Mouse (Mus musculus) heart, postnatal 0 days (tissue): ENCODE data around the gene Gm826. TPM values are rescaled to one million over a fixed set of nuclear protein-coding genes. Genes with fewer than 3 reads are reported as not detected.

Experiments
- ATAC-seq: fragments of 200-750 bp; cut with Nextera tagmentation; 2 replicates; pipeline ENCODE4 v1.8.0; 2017; ENCODE audit warnings: low read depth, moderate number of reproducible peaks, moderate library complexity; ENCODE audit not compliant: insufficient read depth
- DNase-seq: peaks from one replicate; pipeline ENCODE4 v3.0.0-alpha.2; 2016; ENCODE audit warnings: low spot score
- H3K27ac ChIP-seq: fragments of 300-500 bp; sonication (generic); 2 replicates; pipeline ENCODE4 v1.5.1; 2014; ENCODE audit warnings: low read depth, mild to moderate bottlenecking
- H3K27me3 ChIP-seq: fragments of 300-500 bp; sonication (generic); 2 replicates; pipeline ENCODE4 v1.6.1; 2014; ENCODE audit warnings: low read length, mixed read lengths; ENCODE audit not compliant: control insufficient read depth, insufficient read depth
- H3K36me3 ChIP-seq: fragments of 300-500 bp; sonication (generic); replicated peaks from 2 replicates; pipeline ENCODE4 v1.6.1; 2014; ENCODE audit warnings: low read length, mixed read lengths; ENCODE audit not compliant: control insufficient read depth, insufficient read depth
- H3K4me1 ChIP-seq: fragments of 300-500 bp; sonication (generic); 2 replicates; pipeline ENCODE4 v1.6.1; 2014; ENCODE audit warnings: antibody characterized with exemption; ENCODE audit not compliant: control insufficient read depth, insufficient read depth
- H3K4me2 ChIP-seq: fragments of 300-500 bp; sonication (generic); 2 replicates; pipeline ENCODE4 v1.6.1; 2014; ENCODE audit warnings: low read depth, mild to moderate bottlenecking, low read length, moderate library complexity
- H3K4me3 ChIP-seq: fragments of 300-500 bp; sonication (generic); 2 replicates; pipeline ENCODE4 v1.5.1; 2014; ENCODE audit warnings: low read depth, low read length
- H3K9ac ChIP-seq: fragments of 300-500 bp; sonication (generic); replicated peaks from 2 replicates; pipeline ENCODE4 v1.6.1; 2014; ENCODE audit warnings: low read depth, low read length, mixed read lengths
- H3K9me3 ChIP-seq: fragments of 300-500 bp; sonication (generic); replicated peaks from 2 replicates; pipeline ENCODE4 v1.6.1; 2016; ENCODE audit warnings: low read length; ENCODE audit not compliant: control insufficient read depth
- CTCF ChIP-seq: IDR thresholded peaks from 2 replicates; pipeline ENCODE4 v1.5.1; 2016; ENCODE audit warnings: antibody characterized with exemption, control low read depth, low read depth
- EP300 ChIP-seq: IDR thresholded peaks from 2 replicates; pipeline ENCODE4 v1.6.1; 2016; ENCODE audit warnings: antibody characterized with exemption, low read depth
- WGBS: fragments of 180-500 bp; shearing (Covaris S2); extraction: QIAGEN DNeasy Blood & Tissue Kit; methylation state at CpG from one replicate; pipeline ENCODE4 v1.1.7; 2014; 5-methylcytosine and 5-hydroxymethylcytosine counted together
- polyA plus RNA-seq: library from polyadenylated mRNA; unstranded; fragments of >200 nt; fragmentation: Nextera tagmentation; extraction: Ambion mirVana; gene quantifications from 2 replicates; pipeline ENCODE4 v1.2.1, GENCODE M21; 2015
- total RNA-seq: library from RNA; depleted of rRNA; stranded (reverse); fragments of >200 nt; gene quantifications from 2 replicates; pipeline ENCODE4 v1.2.3, GENCODE M21; 2014; ENCODE audit warnings: low replicate concordance

Gm826 gene
- total and polyA plus RNA-seq, 2 experiments from 2014 or later = 1.5 to 8.9 TPM

GRCm38 (mm10) chr2:160360234-160360874, 26.4 kb upstream of the Gm826 start:
- no peak for TF ChIP-seq EP300
- no peak for TF ChIP-seq CTCF
- Histone ChIP-seq H3K27me3 (peaks cover 62% of the 10 kb centered on the region), H3K4me3 (no peak overlapping the region), H3K36me3 (no peaks in the 10 kb centered on the region), H3K9ac (no peak overlapping the region), H3K4me1 (0 out of 2 replicates have a peak, but pooled peaks cover 6% of the 10 kb centered on the region), H3K27ac (no peak overlapping the region), H3K4me2 (no peak overlapping the region), H3K9me3 (no peaks in the 10 kb centered on the region)
- DNase-seq (no peak), ATAC-seq (no peak)
- 37% methylated on average over 8 of the region's 8 CpGs for WGBS

GRCm38 (mm10) chr2:160358896-160359295, 24.9 kb upstream of the Gm826 start:
- Histone ChIP-seq H3K27ac (no peak overlapping the region), H3K4me3 (no peak overlapping the region), H3K27me3 (peaks cover 66% of the 10 kb centered on the region), H3K9ac (no peak overlapping the region), H3K4me1 (no peaks in the 10 kb centered on the region), H3K36me3 (no peaks in the 10 kb centered on the region), H3K9me3 (no peaks in the 10 kb centered on the region), H3K4me2 (no peak overlapping the region)
- WGBS = 4% methylated on average over 4 of the region's 4 CpGs
- TF ChIP-seq EP300 = no peak
- TF ChIP-seq CTCF = no peak
- DNase-seq = no peak
- ATAC-seq = no peak

DNA sequence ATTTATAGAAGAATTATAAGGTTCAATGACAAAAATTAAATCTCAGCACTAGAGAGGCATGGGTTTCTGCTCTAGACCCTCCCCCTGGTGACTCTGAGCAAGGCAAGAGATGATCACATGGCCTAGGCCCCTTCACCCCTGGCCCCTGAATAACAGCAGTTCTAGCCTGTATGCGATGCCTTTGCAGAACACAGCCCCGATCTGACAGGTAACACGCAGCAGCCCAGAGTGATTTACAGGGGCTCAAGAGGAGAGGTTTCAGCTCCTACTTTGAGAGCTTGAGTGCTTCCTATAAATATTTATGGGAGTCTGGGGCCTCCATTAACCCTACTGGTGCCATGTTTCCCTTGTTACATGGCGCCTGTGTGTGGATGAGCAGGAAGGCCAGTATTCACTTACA, 23.5 kb upstream of the Gm826 start:
- ATAC-seq = no peak
- H3K4me2 ChIP-seq = no peak overlapping the region
- H3K9me3 ChIP-seq = no peaks in the 10 kb centered on the region
- 66% methylated on average over 4 of the region's 4 CpGs for WGBS
- TF ChIP-seq CTCF (no peak), EP300 (no peak)
- no peak overlapping the region for H3K27ac ChIP-seq
- no peak overlapping the region for H3K9ac ChIP-seq
- H3K27me3 ChIP-seq = peaks cover 55% of the 10 kb centered on the region
- no peak overlapping the region for H3K4me3 ChIP-seq
- H3K36me3 ChIP-seq = no peaks in the 10 kb centered on the region
- H3K4me1 ChIP-seq = no peaks in the 10 kb centered on the region
- no peak for DNase-seq

DNA sequence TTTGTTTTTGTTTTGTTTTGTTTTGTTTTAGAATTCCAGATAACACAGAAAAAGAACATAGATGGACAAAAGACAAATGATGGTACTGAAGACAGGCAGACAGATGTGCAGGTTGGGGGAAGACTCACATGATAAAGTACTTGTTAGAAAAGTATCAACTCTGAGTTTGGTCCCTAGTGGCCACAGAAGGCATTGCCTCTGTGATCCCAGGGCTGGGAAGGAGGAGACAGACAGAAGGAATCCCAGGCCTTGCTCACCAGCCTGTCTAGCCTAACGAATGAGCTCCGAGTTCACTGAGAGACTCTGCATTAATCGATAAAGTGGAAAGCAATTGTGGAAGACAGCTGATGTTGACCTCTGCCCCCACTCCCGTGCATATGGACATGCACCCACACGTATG, 22.2 kb upstream of the Gm826 start:
- Histone ChIP-seq H3K9me3 (no peaks in the 10 kb centered on the region), H3K27ac (no peak overlapping the region), H3K27me3 (peaks cover 42% of the 10 kb centered on the region), H3K4me2 (no peak overlapping the region), H3K4me1 (peaks cover 4% of the 10 kb centered on the region; the same call in 1 of the 2 replicates), H3K36me3 (no peaks in the 10 kb centered on the region), H3K4me3 (no peak overlapping the region), H3K9ac (no peak overlapping the region)
- TF ChIP-seq EP300 (no peak), CTCF (peak; percentile 45)
- ATAC-seq (no peak), DNase-seq (no peak)
- 46% methylated on average over 5 of the region's 5 CpGs for WGBS

- WGBS = 52% methylated on average over 2 of the region's 2 CpGs
These were observed 20.4 kb upstream of the Gm826 start for GRCm38 (mm10) chr2:160354319-160354718.

GRCm38 (mm10) chr2:160353581-160353980, 19.6 kb upstream of the Gm826 start:
- Histone ChIP-seq H3K36me3 (no peaks in the 10 kb centered on the region), H3K4me2 (no peak overlapping the region), H3K27ac (no peak overlapping the region), H3K4me3 (no peak overlapping the region), H3K9me3 (no peaks in the 10 kb centered on the region), H3K27me3 (peaks cover 17% of the 10 kb centered on the region), H3K9ac (no peak overlapping the region), H3K4me1 (peaks cover 5% of the 10 kb centered on the region; the same call in 1 of the 2 replicates)
- no peak for TF ChIP-seq CTCF
- TF ChIP-seq EP300 = no peak
- WGBS = 54% methylated on average over 2 of the region's 2 CpGs
- ATAC-seq = no peak
- no peak for DNase-seq

More at GRCm38 (mm10) chr2:160354319-160354718, 20.4 kb upstream of the Gm826 start:
- ATAC-seq (no peak), DNase-seq (no peak)
- no peak overlapping the region for H3K27ac ChIP-seq
- H3K27me3 ChIP-seq = peaks cover 24% of the 10 kb centered on the region
- H3K9me3 ChIP-seq = no peaks in the 10 kb centered on the region
- H3K36me3 ChIP-seq = no peaks in the 10 kb centered on the region
- H3K4me3 ChIP-seq = no peak overlapping the region
- no peak for TF ChIP-seq EP300
- no peak for TF ChIP-seq CTCF
- H3K4me2 ChIP-seq = no peak overlapping the region
- H3K4me1 ChIP-seq = peaks cover 5% of the 10 kb centered on the region; the same call in 1 of the 2 replicates
- H3K9ac ChIP-seq = no peak overlapping the region
